Mouse (Mus musculus) gastrocnemius, postnatal 36 days (tissue): ENCODE measurements at regions not wholly inside any gene's neighbourhood (a gene's known extent, or its start where the extent isn't known, plus 50 kb on each side); places are given as distances from the start of the nearest gene placed in this dataset.

Source experiments
- DNase-seq, 2 experiments: peaks; one replicate each; pipeline ENCODE4 v3.0.0; 2022
- intact Hi-C: fragments of 180-260 bp; cut with DNase I; formaldehyde crosslinking; loops from one replicate; pipeline ENCODE4 v1.15.1; 2025

DNA sequence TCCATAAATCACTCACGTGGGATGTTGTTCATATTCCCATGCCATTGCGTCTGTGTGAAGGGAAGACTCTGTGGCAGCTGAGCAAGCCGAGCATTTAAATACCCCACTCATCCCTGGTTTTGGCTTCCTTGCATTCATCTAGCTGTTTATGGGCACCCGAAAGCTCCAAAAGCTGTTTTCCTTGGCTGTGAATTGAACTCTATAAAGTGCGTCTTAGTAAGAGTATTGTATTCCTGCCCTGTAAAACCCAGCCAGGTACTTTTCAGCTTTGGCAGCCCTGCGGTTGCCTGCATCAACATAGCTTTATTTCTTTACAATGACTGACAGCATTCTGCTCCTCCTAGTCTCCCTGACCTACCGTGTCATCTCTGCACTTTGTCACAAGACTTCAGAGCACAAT, 196.8 kb upstream of the Pitx2 start:
- DNase-seq: no peak
- intact Hi-C loops: no loop called here

DNA sequence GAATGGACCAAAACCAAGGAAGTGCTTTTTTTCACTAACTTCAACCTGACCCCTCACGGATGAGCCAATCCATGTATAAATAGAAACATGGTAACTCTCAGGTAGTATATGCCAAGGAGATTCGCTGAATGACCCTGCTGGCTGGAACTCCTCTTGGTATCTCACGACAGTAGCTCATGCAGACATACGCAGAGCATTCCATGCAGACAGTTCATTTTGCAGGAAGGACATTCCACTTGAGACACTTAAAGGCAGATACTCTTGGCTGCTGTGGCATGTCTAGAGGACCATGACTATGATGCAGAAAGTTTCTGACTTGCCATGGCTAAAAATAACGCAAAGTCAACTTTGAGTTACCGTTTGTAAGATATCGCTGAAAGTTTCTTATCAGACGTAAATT, 195.6 kb upstream of the Pitx2 start:
- intact Hi-C loops: no loop called here

DNA sequence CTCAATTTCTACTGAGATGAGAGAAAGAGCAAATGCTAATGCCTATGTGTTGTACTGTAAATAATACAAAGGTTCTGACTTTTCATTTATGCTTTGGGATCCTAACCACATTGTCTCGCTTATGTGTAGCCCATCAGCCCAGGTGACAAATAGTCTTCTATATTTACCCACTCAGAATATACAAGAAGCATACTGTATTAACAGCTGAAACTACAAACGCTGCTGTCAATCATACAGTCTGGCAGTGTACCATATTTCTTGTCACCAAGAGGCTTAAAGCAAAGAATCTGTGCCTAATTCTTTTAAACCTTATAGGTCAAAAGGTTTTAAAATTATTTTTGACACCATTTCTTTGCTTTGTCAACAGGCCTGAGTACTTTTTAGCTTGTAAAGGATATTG, 160.8 kb upstream of the Pitx2 start:
- DNase-seq: no peak
- intact Hi-C loops: no loop called here

More for the DNA sequence above, 195.6 kb upstream of the Pitx2 start:
- DNase-seq: no peak

DNA sequence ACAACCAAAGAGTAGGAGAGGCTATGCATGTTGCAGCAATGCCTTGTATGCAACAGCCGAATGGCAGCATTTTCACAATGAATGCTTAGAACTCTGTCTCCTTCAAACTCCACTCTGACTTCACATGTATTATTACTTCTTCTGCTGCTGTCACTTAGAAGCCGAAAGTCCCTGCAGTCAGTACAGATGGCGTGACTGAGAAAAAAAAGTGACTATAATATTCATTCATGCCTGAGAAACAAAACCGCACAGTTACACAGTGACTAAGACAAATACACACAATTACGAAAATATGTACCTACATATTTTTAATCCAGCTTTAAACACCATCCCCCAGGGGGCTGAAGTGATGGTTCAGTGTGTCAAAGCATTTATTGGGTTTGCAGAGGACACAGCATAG, 154.8 kb upstream of the Pitx2 start:
- DNase-seq: no peak
- intact Hi-C loops: no loop called here

DNA sequence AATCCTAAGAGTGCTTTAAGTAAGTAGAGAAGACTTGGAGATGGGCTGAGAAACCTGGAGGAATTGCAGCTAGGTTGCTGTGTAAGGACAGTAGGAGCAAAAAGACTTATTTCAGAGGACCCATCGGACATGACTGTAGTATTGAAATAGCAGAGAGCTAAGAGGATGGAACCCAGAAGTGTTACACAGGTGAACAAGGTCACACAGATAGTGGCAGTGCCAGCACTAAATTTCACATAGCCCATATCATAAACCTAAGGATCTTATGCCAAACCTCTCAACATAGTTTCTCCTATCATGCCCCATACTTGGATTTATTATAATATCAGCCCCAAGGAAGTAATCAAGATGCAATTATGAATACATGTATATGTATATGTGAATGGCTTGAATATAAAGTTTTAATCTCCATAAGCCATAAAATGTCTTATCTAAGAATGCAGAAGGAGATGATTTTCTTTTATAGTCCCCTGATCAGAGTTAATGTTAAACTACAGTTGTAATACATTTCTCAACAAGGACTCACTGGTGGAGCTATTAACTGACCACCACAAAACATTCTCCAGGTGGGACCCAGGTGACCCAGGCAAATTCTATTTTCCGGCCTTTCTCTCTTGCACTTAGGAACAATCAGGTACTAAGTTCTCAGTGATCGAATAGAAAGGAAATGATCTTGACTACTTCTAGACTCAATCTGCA, 149.6 kb upstream of the Pitx2 start:
- intact Hi-C loops: no loop called here
- no peak for DNase-seq

DNA sequence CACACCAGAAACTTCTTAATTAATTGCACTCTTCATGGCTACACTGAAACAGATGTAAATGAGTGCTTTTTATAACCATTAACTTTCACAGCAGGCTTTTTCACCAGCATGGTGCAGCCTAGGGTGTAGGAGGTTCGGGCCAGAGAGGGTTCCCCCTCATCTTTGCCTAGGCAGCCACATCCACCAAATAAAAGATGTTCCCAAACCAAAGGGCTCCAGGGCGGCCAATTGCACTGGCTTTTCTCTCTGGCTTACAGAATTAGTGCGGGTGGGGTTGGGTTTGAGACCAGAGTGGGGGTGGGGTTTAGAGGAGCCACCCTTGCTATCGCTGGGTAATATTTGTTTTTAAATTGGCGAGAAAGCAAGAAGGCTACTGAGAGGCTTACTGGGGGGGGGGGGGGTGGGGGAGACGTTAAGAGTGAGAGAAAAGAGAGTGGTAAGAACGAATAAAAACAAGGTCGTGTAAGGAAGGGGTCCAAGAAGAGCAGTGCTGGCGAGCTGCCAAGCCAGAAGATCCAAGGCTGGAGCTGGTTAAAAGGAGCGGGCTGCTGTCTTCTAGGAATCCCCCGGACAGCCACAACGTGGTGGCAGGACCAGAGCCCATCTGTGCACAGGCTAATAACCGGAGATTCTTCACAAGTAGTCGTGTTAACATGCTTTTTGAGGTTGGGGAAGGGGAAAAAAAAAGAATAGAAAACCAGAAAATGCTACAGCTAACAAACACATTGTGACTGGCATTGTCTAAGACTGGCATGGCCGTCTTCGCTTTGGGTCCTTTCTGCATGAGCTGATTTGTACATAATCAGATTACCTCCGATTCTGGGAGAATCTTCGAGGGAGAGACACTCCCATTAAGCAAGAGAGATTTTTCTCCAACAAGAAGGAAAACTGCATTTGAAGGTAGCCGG, 134.0 kb upstream of the Pitx2 start:
- DNase-seq: no peak
- intact Hi-C loops: no loop called here

DNA sequence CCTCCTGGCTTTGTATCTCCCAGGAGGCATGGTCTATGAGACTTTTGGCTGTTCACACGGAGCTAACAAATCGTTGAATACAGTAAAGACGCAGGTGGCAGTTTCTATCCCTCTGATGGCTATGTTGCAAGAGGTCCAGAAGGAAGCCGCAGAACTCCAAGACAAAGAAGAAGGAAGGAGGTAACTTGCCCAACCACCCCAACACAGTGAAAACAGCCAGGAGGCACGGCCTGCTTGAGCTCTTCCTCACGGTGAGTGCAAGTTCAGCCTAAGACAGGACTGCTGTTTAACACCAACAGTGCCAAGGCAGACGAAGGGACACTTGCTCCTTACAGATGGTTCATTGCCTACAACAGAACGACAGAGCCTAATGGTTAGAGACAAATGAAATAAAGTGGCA, 130.0 kb upstream of the Pitx2 start:
- DNase-seq: no peak
- intact Hi-C loops: no loop called here

DNA sequence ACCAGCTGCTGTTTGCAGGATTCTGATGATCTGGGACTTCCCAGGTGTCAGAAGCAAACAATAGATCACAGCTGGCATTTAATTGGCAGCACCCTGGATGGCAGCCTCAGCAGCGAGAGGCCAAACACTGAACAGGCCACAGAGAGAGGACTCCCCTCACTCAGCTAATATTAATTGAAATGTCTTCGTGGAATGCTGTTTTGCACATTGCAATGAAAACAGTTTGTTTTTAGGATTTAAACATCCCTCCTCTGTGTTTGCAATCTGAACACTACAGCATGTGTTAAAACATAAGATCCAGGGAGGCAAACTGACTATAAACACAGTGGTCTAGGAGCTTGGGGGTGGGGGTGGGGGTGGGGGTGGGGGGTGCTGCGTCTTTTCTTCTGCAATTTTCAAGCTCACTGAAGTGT, 129.2 kb upstream of the Pitx2 start:
- no peak for DNase-seq
- intact Hi-C loops: no loop called here

DNA sequence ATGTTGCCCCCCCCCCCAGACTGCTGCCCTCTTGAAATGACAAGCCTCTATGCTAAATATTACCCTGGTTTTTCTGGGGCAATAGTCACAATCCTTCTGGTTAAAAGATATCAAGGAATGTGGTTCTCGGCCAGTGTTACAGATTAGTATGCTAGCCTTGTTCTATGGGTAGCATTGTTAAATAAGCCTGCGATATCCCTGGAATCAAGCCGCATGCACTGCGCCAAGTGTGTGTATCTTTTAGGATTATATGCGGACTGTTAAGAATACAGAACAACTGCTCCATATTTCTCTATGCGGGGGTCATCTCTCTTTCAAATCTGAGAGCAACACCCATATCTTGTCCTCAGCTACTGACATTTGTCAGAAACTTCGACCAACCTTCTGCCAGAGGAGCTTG, 128.7 kb upstream of the Pitx2 start:
- intact Hi-C loops: no loop called here
- DNase-seq: no peak

DNA sequence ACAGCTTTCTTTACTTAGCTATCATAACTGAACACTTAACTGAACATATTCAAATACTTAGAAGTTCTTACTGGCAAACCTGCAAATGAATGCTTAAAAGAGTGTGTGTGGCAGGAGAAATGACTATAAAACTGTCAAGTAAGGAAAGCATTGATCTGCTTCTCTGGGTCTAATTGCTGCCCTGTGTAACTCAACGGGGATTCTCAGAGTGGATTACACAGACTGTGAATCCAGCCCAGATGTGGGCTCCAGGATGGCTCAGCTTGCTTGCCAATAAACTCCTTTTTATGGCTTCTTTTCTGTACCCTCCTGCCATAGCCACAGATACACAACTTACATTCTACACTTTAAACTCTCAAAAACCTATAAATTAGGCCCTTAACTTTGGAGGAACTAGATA, 123.3 kb upstream of the Pitx2 start:
- intact Hi-C loops: no loop called here
- no peak for DNase-seq

DNA sequence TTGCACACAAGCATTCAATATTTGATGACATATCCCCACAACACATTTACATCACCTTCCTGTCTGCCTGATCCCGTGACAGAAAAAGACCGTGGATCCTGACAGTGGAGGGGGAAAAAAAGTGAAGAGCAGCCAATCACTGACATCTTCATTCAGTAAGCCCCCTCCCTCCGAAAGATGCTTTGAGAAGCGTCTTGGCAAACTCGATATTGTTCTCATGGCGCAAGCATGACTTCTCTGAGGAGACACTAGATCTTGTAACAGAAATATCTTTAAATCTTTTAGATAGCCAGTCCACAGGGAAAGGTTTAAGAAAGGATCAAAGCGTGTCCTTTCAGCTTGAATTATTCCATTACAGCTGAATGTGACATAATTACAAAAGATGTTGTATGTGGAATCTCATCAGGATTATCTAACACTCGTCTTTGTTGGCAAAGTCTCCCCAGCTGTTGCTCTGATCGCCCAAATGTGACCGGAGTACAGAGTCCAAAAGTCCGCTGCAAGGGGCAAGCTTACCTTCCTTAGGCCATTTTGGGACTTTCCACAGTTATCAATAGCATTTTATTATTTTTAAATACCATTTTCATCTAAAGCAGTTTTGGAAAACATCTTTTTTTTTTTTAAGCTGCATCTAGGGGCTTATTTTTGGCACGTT, 95.8 kb upstream of the Pitx2 start:
- intact Hi-C loops: no loop called here
- DNase-seq: no peak

DNA sequence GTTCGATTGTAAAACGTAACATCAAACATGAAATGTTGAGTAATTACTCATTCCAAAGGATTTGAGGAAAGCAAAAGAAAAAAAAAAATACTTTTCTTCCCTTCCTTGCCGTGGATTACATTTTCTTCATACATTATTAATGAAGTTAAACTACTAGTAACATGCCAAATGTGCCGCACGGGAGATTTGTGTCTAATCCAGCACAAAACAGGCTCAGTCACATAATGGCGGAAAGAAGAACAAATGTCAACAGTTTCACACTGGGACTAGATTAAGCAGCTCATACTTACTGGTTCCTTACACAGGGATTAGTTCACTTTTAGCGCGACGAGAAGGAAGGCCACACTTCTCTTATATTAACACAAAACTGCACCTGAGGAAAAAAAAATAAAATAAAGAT, 94.9 kb upstream of the Pitx2 start:
- intact Hi-C loops: no loop called here
- no peak for DNase-seq

DNA sequence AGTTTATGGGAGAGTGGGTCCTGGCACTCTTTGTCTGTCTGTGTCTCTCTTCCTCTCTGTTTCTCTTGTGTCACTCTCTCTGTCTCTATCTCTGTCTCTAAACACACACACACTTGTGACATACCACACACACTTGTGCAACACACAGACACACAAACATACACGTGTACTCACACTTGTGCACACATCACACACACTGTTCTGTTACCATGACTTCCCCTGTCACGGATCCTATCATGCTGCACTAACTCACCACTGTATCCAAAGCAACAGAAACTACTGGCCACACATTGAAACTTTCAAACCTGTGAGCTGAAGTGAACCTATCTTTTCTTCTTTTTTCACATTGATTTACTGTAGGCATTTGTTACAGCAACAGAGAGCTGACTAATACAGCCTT, 93.5 kb upstream of the Pitx2 start:
- intact Hi-C loops: no loop called here
- DNase-seq: no peak

DNA sequence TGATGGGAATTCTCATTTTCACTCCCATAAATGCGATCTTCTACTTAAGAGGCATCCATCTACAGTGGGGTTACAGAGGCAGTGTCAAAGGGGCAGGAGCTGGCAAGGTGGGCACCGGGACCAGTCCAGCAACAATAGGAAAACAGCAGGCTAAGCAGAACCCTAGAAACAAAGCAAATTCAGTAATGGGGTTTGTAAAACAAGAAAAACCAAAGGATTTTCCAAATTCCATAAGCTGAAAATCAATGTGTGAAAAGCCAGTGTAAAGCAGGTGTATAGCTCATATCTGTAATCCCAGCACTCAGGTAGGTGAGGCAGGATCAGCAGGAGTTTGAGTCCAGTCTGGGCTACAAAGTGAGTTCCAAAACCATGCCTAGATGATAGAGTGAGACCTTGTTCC, 69.2 kb upstream of the Pitx2 start:
- intact Hi-C loops: no loop called here
- no peak for DNase-seq

DNA sequence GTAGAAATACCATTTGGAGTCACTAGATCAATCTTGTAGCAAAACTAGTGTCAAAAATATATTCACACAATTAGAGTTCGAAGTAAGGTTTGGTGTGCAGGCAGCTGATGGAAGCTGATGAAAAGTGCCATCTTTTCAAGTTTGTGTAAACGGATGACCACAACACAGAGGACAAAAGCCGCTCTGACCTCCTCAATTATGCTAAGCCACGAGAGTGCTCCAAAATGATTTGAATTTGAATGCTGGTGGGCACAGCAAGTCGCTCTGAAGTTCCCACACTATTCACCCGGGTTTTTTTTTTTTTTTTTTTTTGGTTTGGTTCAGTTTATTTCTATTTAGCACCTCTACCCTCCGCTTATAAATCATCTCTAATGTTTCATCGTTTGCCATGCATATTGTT, 68.5 kb upstream of the Pitx2 start:
- intact Hi-C loops: no loop called here

DNA sequence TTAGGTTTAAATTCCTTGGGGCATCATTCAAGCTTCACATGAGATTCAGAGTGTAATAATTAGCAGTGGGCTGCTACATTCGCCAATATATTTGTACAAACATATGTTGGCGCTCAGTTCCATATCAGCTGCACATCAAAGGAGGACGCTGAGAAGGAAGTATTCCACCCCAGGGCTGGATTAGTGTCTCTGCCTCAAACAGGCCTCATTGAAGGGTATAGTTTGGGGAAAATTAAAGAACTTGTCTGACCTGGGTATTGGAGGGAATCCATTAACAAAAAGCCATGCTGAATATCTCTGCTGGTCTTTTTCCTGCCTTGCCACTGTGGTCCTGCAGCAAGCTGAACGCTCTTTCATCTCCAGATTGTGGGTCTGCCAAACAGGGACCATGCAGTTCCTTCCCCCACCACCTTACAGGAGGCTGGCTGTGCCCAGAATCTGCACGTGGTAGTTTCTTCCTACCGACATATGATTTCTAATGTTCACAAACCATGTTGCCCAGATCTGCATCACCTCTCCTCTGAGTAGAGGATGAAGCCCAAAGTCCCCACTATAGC, 67.7 kb upstream of the Pitx2 start:
- intact Hi-C loops: no loop called here
- no peak for DNase-seq

More for the DNA sequence above, 68.5 kb upstream of the Pitx2 start:
- no peak for DNase-seq
